Mouse (Mus musculus) cortical plate, adult 2 months (tissue): ENCODE measurements around the gene Dync1li2.

Experiments
- CTCF ChIP-seq: fragments of 200-500 bp; IDR thresholded peaks from 2 replicates; pipeline ENCODE4 v1.5.1; 2011; ENCODE audit warnings: mild to moderate bottlenecking, control low read depth, low read length; ENCODE audit not compliant: insufficient read depth; ENCODE audit errors: extremely low read depth
- POLR2A ChIP-seq: fragments of 200-500 bp; IDR thresholded peaks from 2 replicates; pipeline ENCODE4 v1.6.1; 2011; ENCODE audit warnings: mild to moderate bottlenecking, low read length, control low read depth; ENCODE audit not compliant: insufficient read depth; ENCODE audit errors: extremely low read depth

DNA sequence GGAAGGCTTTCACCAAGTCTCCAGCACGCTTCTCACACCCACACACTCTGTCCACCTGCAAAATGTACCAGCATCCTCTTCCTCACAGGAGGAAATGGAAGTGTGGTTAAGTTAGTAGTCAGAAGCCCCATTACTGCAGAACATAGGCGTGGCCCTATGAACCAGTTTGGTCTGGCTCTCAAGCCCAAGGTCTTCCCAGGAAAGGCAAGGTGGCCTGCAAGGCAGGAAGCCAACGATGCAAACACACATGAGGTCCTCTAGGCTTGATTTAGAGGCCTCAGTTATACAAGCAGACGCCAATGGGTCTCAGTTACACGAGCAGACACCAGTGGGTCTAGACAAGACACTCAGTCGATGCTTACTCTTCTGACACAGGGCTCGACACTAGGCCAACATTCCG lies 3.4 kb downstream of the Dync1li2 start:
- TF ChIP-seq CTCF (no peak), POLR2A (no peak)
